Mouse (Mus musculus): ENCODE measurements at regions not wholly inside any gene's neighbourhood (a gene's known extent, or its start where the extent isn't known, plus 50 kb on each side); places are given as distances from the start of the nearest gene placed in this dataset.

GRCm38 (mm10) chr9:92882251-92882832, 340.3 kb downstream of the Plod2 start:
- Histone ChIP-seq H3K27me3 (ENCODE audit: control insufficient read depth, insufficient read depth, low read length) (no peaks in the 10 kb centered on the region), H3K36me3 (ENCODE audit: control insufficient read depth, insufficient read depth) (no peaks in the 10 kb centered on the region), H3K9me3 (replicated peaks; ENCODE audit: control insufficient read depth, low read length) (no peaks in the 10 kb centered on the region), H3K27ac (ENCODE audit: low read length) (no peak overlapping the region), H3K4me2 (ENCODE audit: low read depth, low read length) (no peak overlapping the region), H3K4me3 (ENCODE audit: low read length) (no peak overlapping the region), H3K9ac (ENCODE audit: low read length) (no peak overlapping the region), H3K4me1 (ENCODE audit: control insufficient read depth, insufficient read depth, low read length) (no peaks in the 10 kb centered on the region)
- ATAC-seq (replicated peaks; ENCODE audit: extremely low read depth, insufficient read depth, low FRiP score) = no peak
- WGBS = 48% methylated on average over 3 of the region's 3 CpGs

- H3K27ac ChIP-seq (ENCODE audit: low read length) = no peak overlapping the region
- no peak overlapping the region for H3K9ac ChIP-seq (ENCODE audit: low read length)
- H3K4me2 ChIP-seq (ENCODE audit: low read depth, low read length) = no peak overlapping the region
- ATAC-seq (replicated peaks; ENCODE audit: extremely low read depth, insufficient read depth, low FRiP score) = no peak
- H3K36me3 ChIP-seq (ENCODE audit: control insufficient read depth, insufficient read depth) = no peaks in the 10 kb centered on the region
- H3K9me3 ChIP-seq (replicated peaks; ENCODE audit: control insufficient read depth, low read length) = no peaks in the 10 kb centered on the region
- no peaks in the 10 kb centered on the region for H3K4me1 ChIP-seq (ENCODE audit: control insufficient read depth, insufficient read depth, low read length)
- no peaks in the 10 kb centered on the region for H3K27me3 ChIP-seq (ENCODE audit: control insufficient read depth, insufficient read depth, low read length)
- H3K4me3 ChIP-seq (ENCODE audit: low read length) = no peak overlapping the region
Measured at GRCm38 (mm10) chr9:92890063-92890462, 348.0 kb downstream of the Plod2 start.

- Histone ChIP-seq H3K36me3 (ENCODE audit: control insufficient read depth, insufficient read depth) (no peaks in the 10 kb centered on the region), H3K27me3 (ENCODE audit: control insufficient read depth, insufficient read depth, low read length) (no peaks in the 10 kb centered on the region), H3K4me3 (ENCODE audit: low read length) (no peak overlapping the region), H3K27ac (ENCODE audit: low read length) (no peak overlapping the region), H3K9ac (ENCODE audit: low read length) (no peak overlapping the region), H3K4me2 (ENCODE audit: low read depth, low read length) (no peak overlapping the region), H3K4me1 (ENCODE audit: control insufficient read depth, insufficient read depth, low read length) (no peaks in the 10 kb centered on the region), H3K9me3 (replicated peaks; ENCODE audit: control insufficient read depth, low read length) (no peaks in the 10 kb centered on the region)
- 67% methylated on average over 4 of the region's 4 CpGs for WGBS
- ATAC-seq (replicated peaks; ENCODE audit: extremely low read depth, insufficient read depth, low FRiP score) = no peak
Measured at GRCm38 (mm10) chr9:92899733-92900132, 357.7 kb downstream of the Plod2 start.

DNA sequence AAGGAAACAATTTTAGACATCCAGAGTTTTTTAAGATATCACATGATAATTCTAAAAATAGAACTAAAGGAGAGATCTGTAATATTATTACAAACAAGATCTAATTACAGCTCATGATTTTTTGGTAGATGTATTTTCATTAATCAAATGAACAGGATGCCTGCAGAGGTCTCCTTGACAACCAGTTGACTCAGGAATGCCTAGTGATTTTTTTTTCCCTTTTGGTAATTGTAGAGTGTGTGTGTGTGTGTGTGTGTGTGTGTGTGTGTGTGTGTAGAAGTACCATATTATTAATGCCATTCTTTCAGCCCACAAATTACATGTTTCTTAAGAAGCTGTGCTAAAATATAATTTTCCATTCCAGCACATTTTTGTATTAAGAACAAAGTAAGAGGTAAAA, 365.1 kb downstream of the Plod2 start:
- H3K4me1 ChIP-seq (ENCODE audit: control insufficient read depth, insufficient read depth, low read length) = no peaks in the 10 kb centered on the region
- no peaks in the 10 kb centered on the region for H3K27me3 ChIP-seq (ENCODE audit: control insufficient read depth, insufficient read depth, low read length)
- no peak for ATAC-seq (replicated peaks; ENCODE audit: extremely low read depth, insufficient read depth, low FRiP score)
- H3K4me2 ChIP-seq (ENCODE audit: low read depth, low read length) = no peak overlapping the region
- H3K4me3 ChIP-seq (ENCODE audit: low read length) = no peak overlapping the region
- H3K9ac ChIP-seq (ENCODE audit: low read length) = no peak overlapping the region
- no peak overlapping the region for H3K27ac ChIP-seq (ENCODE audit: low read length)
- H3K36me3 ChIP-seq (ENCODE audit: control insufficient read depth, insufficient read depth) = no peaks in the 10 kb centered on the region
- no peaks in the 10 kb centered on the region for H3K9me3 ChIP-seq (replicated peaks; ENCODE audit: control insufficient read depth, low read length)

GRCm38 (mm10) chr9:92919396-92919795, 377.4 kb downstream of the Plod2 start:
- Histone ChIP-seq H3K36me3 (ENCODE audit: control insufficient read depth, insufficient read depth) (no peaks in the 10 kb centered on the region), H3K4me2 (ENCODE audit: low read depth, low read length) (no peak overlapping the region), H3K4me1 (ENCODE audit: control insufficient read depth, insufficient read depth, low read length) (no peaks in the 10 kb centered on the region), H3K9me3 (replicated peaks; ENCODE audit: control insufficient read depth, low read length) (no peaks in the 10 kb centered on the region), H3K27me3 (ENCODE audit: control insufficient read depth, insufficient read depth, low read length) (no peaks in the 10 kb centered on the region), H3K9ac (ENCODE audit: low read length) (no peak overlapping the region), H3K27ac (ENCODE audit: low read length) (no peak overlapping the region), H3K4me3 (ENCODE audit: low read length) (no peak overlapping the region)
- no peak for ATAC-seq (replicated peaks; ENCODE audit: extremely low read depth, insufficient read depth, low FRiP score)
- WGBS = 72% methylated on average over 1 of the region's 1 CpGs

- Histone ChIP-seq H3K27ac (ENCODE audit: low read length) (no peak overlapping the region), H3K4me2 (ENCODE audit: low read depth, low read length) (no peak overlapping the region), H3K36me3 (ENCODE audit: control insufficient read depth, insufficient read depth) (no peaks in the 10 kb centered on the region), H3K4me1 (ENCODE audit: control insufficient read depth, insufficient read depth, low read length) (no peaks in the 10 kb centered on the region), H3K9ac (ENCODE audit: low read length) (no peak overlapping the region), H3K9me3 (replicated peaks; ENCODE audit: control insufficient read depth, low read length) (peaks cover 8% of the 10 kb centered on the region), H3K4me3 (ENCODE audit: low read length) (no peak overlapping the region), H3K27me3 (ENCODE audit: control insufficient read depth, insufficient read depth, low read length) (no peaks in the 10 kb centered on the region)
- ATAC-seq (replicated peaks; ENCODE audit: extremely low read depth, insufficient read depth, low FRiP score) = no peak
- WGBS = 75% methylated on average over 6 of the region's 6 CpGs
Measured at GRCm38 (mm10) chr9:92930231-92930966, 388.4 kb downstream of the Plod2 start.

- WGBS = 65% methylated on average over 1 of the region's 1 CpGs
- H3K4me3 ChIP-seq (ENCODE audit: low read length) = no peak overlapping the region
- no peak overlapping the region for H3K4me2 ChIP-seq (ENCODE audit: low read depth, low read length)
- H3K27me3 ChIP-seq (ENCODE audit: control insufficient read depth, insufficient read depth, low read length) = no peaks in the 10 kb centered on the region
- ATAC-seq (replicated peaks; ENCODE audit: extremely low read depth, insufficient read depth, low FRiP score) = no peak
- no peaks in the 10 kb centered on the region for H3K4me1 ChIP-seq (ENCODE audit: control insufficient read depth, insufficient read depth, low read length)
- H3K27ac ChIP-seq (ENCODE audit: low read length) = no peak overlapping the region
- no peaks in the 10 kb centered on the region for H3K36me3 ChIP-seq (ENCODE audit: control insufficient read depth, insufficient read depth)
- H3K9ac ChIP-seq (ENCODE audit: low read length) = no peak overlapping the region
- H3K9me3 ChIP-seq (replicated peaks; ENCODE audit: control insufficient read depth, low read length) = peaks cover 12% of the 10 kb centered on the region
Measured at GRCm38 (mm10) chr9:92937802-92938201, 395.8 kb downstream of the Plod2 start.

DNA sequence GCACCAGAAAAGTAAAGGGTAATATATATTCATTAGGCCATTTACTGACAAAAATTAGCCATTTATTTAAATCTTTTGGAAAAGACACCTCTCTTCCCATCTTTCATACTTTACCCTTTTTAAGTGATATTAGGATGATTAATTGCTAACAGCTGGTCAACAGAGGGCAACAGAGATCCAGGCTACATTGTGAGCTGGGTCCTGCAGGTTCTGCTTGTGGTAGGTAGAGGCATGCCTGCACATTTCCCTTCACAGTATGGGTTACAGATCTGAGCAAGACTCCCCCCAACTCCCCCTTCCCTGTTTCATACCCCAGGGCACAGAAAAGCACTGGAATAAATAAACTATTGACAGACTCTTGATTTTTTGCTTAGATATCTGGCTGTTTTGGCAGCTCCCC, 408.1 kb downstream of the Plod2 start:
- Histone ChIP-seq H3K9me3 (replicated peaks; ENCODE audit: control insufficient read depth, low read length) (no peaks in the 10 kb centered on the region), H3K4me1 (ENCODE audit: control insufficient read depth, insufficient read depth, low read length) (no peaks in the 10 kb centered on the region), H3K36me3 (ENCODE audit: control insufficient read depth, insufficient read depth) (no peaks in the 10 kb centered on the region), H3K27ac (ENCODE audit: low read length) (no peak overlapping the region), H3K4me2 (ENCODE audit: low read depth, low read length) (no peak overlapping the region), H3K9ac (ENCODE audit: low read length) (no peak overlapping the region), H3K27me3 (ENCODE audit: control insufficient read depth, insufficient read depth, low read length) (no peaks in the 10 kb centered on the region), H3K4me3 (ENCODE audit: low read length) (no peak overlapping the region)
- no peak for ATAC-seq (replicated peaks; ENCODE audit: extremely low read depth, insufficient read depth, low FRiP score)

DNA sequence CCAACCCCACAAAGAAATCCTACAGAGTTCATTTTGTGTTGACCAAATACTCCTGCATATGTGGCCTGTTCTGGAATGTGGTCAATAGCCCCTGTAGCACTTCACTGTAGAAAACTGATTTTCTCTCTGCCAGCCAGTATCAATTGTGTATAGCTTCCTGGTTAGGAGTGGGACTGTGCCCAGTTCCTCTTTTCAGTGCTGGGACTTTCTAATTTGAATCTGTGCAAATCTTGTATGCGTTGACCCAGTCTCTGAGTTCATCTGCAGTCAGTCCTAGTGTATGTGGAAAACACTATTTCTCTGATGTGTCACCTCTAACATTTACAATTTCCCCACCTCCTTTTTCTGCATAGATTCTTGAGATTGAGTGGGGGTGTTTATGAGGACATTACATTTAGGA, 421.3 kb downstream of the Plod2 start:
- Histone ChIP-seq H3K4me2 (ENCODE audit: low read depth, low read length) (no peak overlapping the region), H3K4me3 (ENCODE audit: low read length) (no peak overlapping the region), H3K4me1 (ENCODE audit: control insufficient read depth, insufficient read depth, low read length) (no peaks in the 10 kb centered on the region), H3K27ac (ENCODE audit: low read length) (no peak overlapping the region), H3K27me3 (ENCODE audit: control insufficient read depth, insufficient read depth, low read length) (no peaks in the 10 kb centered on the region), H3K36me3 (ENCODE audit: control insufficient read depth, insufficient read depth) (no peaks in the 10 kb centered on the region), H3K9ac (ENCODE audit: low read length) (no peak overlapping the region), H3K9me3 (replicated peaks; ENCODE audit: control insufficient read depth, low read length) (no peaks in the 10 kb centered on the region)
- 88% methylated on average over 1 of the region's 1 CpGs for WGBS
- no peak for ATAC-seq (replicated peaks; ENCODE audit: extremely low read depth, insufficient read depth, low FRiP score)

All from heart, embryonic 16.5 days (tissue).